Mouse (Mus musculus): Measurements from ENCODE around the gene Klf13.

The Klf13 gene

GRCm38 (mm10) chr7:63887034-63887551 lies 51.6 kb downstream of the Klf13 start:
- DNase-seq (ENCODE audit: low spot score) = no peak

DNA sequence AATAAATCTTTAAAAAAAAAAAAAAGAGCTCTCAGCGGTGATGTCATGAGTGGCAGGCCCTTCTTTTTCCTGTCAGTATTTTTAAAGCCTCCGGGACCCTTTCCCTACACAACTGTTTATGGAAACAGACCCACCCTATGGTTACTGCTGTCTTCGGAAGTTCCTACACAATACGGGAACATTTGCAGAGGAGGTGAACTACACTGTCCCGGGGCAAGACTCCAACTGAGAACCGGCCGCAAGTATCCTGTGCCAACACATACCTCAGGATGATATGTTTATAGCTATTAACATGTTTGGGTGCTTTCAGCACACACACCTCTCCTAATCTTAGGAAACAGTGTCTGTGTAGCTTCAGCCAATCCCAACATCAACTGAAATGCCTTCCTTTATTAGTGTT lies 53.7 kb downstream of the Klf13 start:
- no peak for DNase-seq (ENCODE audit: low spot score)

DNA sequence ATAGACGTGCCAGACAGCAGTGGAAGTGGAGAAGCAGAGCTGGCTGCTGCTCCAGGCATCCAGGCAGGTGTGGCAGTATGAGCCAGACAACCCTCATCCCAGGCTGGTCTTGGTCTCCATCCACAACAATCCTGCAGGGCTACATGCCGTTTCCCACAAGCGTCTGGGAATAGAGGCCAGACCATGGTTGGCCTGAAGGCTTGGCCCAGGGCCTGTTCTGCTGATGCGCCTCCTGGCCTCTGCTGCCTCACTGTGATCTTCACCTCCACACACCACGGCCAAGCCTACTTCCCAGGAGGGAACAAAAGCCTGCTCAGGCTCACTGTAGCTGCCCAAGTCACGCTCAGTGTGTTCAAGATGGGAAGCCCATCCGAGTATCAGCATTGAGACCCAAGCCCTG lies 56.0 kb downstream of the Klf13 start:
- no peak for DNase-seq (ENCODE audit: low spot score)

DNA sequence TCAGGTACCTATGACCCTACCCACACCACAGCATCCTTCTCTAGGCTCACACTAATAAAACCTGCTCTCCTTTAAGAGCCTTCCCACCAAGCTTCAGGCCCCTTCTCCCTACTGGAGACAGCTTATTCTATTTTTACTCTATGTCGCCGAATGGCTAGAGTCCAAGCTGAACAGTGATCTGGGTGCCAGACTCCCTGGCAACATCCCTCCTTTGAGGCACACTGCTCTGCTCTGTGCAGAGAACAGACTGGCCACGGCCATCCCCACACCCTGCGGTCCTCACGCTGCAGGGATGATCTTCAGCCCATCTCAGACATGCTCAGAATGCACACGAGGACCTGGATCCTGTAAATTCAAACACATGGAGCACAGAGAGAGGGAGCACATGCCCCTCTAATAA lies 59.1 kb downstream of the Klf13 start:
- no peak for DNase-seq (ENCODE audit: low spot score)

DNA sequence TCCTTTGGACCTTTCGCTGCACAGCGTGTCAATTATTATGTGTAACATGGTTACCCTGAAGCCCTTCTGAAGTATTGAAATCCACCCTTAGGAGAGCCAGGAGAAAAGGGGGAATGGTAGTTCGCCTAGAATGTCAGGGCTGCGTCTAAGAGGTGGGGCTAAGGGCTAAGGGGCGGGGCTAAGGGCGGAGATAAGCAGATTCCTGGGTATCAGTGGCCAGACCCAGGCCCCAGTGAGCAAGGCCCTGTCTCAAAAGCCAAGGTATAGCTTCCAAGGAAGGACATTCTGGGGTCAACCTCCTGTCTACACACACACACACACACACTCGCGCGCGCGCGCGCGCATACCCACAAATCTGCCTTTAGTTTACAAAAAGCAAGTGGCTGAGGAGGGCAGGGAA lies 61.1 kb downstream of the Klf13 start:
- no peak for DNase-seq (ENCODE audit: low spot score)

DNA sequence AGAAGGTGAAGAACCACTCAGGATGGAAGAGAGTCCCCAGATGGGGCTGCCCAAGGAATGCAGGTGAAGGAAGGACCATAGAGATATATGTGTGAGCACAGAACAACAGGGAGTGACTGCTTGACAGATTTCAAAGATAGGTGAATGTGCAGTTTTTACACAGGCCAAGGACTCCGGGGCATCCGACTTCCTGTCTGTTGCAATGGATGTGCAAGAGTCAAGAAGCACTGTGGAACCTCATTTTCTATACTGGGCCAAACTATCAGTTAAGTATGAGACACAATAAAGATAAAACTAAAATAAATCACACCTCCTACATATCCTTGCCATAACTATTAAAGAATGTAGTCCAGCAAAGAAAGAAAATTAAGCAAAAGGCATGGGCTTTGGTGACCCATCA lies 62.1 kb downstream of the Klf13 start:
- no peak for DNase-seq (ENCODE audit: low spot score)

- DNase-seq (ENCODE audit: low spot score) = no peak
Measured at GRCm38 (mm10) chr7:63875686-63876085, 63.0 kb downstream of the Klf13 start.

GRCm38 (mm10) chr7:63873880-63874279 lies 64.8 kb downstream of the Klf13 start:
- no peak for DNase-seq (ENCODE audit: low spot score)

DNA sequence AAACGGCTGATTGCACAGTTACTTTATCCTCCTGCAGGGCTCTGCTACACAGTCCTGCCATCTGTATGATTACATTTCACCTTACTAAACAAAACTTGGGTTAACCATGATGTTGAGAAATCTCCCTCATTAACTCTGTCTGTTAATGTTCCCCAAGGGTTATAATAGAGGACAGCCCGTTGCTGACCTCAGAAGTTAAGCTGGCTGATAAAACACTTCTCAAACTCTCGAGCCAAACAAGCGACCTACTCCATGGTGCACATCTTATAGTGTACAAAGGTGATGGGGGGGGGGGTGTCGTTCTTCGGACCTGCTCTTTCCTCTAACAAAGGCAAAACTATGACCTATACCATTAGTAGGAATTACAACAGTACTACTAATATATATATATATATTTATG lies 67.0 kb downstream of the Klf13 start:
- no peak for DNase-seq (ENCODE audit: low spot score)

DNA sequence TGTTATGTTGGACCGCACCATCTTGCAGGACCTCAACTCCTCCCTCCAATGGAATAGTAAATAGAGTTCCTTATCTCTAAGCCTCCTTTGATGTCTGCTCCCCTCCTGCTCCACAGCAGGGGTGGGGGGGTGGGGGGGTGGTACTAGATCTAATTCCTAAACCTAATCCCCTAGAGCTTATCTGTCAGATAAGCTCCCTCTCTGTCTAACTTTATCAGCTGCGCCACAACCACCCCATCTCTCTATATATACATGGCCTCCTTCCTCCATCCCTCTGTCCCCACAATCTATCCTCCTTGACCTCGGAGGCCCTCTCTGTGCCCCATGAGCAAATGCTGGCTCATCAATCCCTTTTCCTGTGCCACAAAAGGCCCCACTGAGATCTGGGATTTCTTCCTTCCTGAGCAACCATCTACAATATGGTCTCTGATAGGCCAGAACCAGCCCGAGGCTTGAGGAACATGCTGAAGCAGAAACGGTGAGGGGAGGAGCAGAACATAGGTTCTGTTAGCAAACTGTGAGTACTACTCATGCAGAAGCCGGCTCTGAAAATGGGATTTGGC lies 70.3 kb downstream of the Klf13 start:
- DNase-seq (ENCODE audit: low spot score) = no peak

- DNase-seq (ENCODE audit: low spot score) = no peak
Measured at GRCm38 (mm10) chr7:63865911-63866310, 72.8 kb downstream of the Klf13 start.

DNA sequence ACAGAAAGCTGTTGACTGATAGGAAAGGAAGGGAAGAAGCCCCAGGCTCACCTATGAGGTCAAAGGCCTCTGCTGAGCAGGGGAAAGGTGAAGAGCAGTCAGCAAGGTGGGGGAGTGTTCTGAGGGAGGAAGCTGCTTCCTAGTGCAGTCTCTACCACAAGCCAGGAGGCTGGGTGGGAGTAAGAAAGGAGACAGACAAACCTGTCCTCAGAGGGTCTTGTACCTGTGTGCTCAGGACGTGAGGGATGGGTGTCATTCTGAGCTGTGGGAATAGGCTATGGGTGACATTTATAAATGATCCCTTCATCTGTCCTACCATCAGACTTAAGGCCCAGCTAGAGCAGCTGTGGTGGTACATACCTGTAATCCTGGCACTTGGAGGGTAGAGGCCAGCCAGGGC lies 75.7 kb downstream of the Klf13 start:
- DNase-seq (ENCODE audit: low spot score) = no peak

GRCm38 (mm10) chr7:63861123-63861522 lies 77.6 kb downstream of the Klf13 start:
- no peak for DNase-seq (ENCODE audit: low spot score)

- peak; percentile 36 for DNase-seq (ENCODE audit: low spot score)
Measured at GRCm38 (mm10) chr7:63858571-63859152, 80.1 kb downstream of the Klf13 start.

GRCm38 (mm10) chr7:63857771-63858417 lies 80.8 kb downstream of the Klf13 start:
- DNase-seq (ENCODE audit: low spot score) = no peak

DNA sequence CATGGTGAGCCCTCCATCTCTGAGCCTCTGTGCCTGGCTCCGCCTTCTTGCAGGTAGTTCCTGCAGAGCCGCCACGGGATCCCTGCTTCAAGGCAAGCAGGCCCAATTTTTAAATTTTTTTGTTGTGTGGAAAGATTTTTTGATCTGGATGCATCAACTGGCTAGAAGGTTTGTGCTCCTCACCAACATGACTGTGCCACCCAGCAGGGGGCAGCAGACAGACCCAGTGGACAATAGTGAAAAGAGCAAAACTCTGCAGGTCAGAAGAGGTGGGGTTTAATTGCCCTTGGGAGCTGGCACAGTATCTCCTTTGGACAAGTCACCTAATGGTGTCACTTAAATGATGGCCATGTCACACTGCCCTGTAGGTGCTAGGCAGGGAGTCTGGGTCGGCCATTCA lies 83.4 kb downstream of the Klf13 start:
- no peak for DNase-seq (ENCODE audit: low spot score)

- DNase-seq (ENCODE audit: low spot score) = no peak
Measured at GRCm38 (mm10) chr7:63851841-63852533, 86.7 kb downstream of the Klf13 start.

Data from urinary bladder, postnatal 10 days (tissue).